Mouse (Mus musculus): ENCODE data around the gene Gjb4. TPM values are rescaled to one million over a fixed set of nuclear protein-coding genes. Genes with fewer than 3 reads are reported as not detected.

The Gjb4 gene
- not detected in 2 replicates for total RNA-seq (2015)
- total RNA-seq (2017) = 0.07 TPM in 1 of 2 replicates, not detected in the other

GRCm38 (mm10) chr4:127353951-127354438 is at the start of gene Gjb4:
Gene Gjb4 (minus strand): TSS chr4:127354081.
- no peak for ATAC-seq (ENCODE audit: poor library complexity, severe bottlenecking)

GRCm38 (mm10) chr4:127402614-127403013 is 48.7 kb upstream of the Gjb4 start:
- ATAC-seq (ENCODE audit: poor library complexity, severe bottlenecking) = no peak

GRCm38 (mm10) chr4:127402166-127402565 is 48.3 kb upstream of the Gjb4 start:
- no peak for ATAC-seq (ENCODE audit: poor library complexity, severe bottlenecking)

- ATAC-seq (ENCODE audit: poor library complexity, severe bottlenecking) = no peak
Measured at GRCm38 (mm10) chr4:127400165-127401145, 46.6 kb upstream of the Gjb4 start.

- ATAC-seq (ENCODE audit: poor library complexity, severe bottlenecking) = no peak
Measured at GRCm38 (mm10) chr4:127395591-127395990, 41.7 kb upstream of the Gjb4 start.

GRCm38 (mm10) chr4:127389645-127390044 is 35.8 kb upstream of the Gjb4 start:
- no peak for ATAC-seq (ENCODE audit: poor library complexity, severe bottlenecking)

- no peak for ATAC-seq (ENCODE audit: poor library complexity, severe bottlenecking)
Measured at GRCm38 (mm10) chr4:127377344-127377743, 23.5 kb upstream of the Gjb4 start.

GRCm38 (mm10) chr4:127375541-127376177 is 21.8 kb upstream of the Gjb4 start:
- ATAC-seq (ENCODE audit: poor library complexity, severe bottlenecking) = no peak

- ATAC-seq (ENCODE audit: poor library complexity, severe bottlenecking) = no peak
Measured at GRCm38 (mm10) chr4:127374645-127375044, 20.8 kb upstream of the Gjb4 start.

- no peak for ATAC-seq (ENCODE audit: poor library complexity, severe bottlenecking)
Measured at GRCm38 (mm10) chr4:127373491-127373890, 19.6 kb upstream of the Gjb4 start.

- no peak for ATAC-seq (ENCODE audit: poor library complexity, severe bottlenecking)
Measured at GRCm38 (mm10) chr4:127371546-127371945, 17.7 kb upstream of the Gjb4 start.

- ATAC-seq (ENCODE audit: poor library complexity, severe bottlenecking) = peak; percentile 56
Measured at GRCm38 (mm10) chr4:127370447-127370846, 16.6 kb upstream of the Gjb4 start.

- ATAC-seq (ENCODE audit: poor library complexity, severe bottlenecking) = peak; percentile 90
Measured at GRCm38 (mm10) chr4:127368379-127368973, 14.6 kb upstream of the Gjb4 start.

GRCm38 (mm10) chr4:127365834-127366233 is 12.0 kb upstream of the Gjb4 start:
- ATAC-seq (ENCODE audit: poor library complexity, severe bottlenecking) = no peak

GRCm38 (mm10) chr4:127365433-127365832 is 11.6 kb upstream of the Gjb4 start:
- ATAC-seq (ENCODE audit: poor library complexity, severe bottlenecking) = no peak

- ATAC-seq (ENCODE audit: poor library complexity, severe bottlenecking) = no peak
Measured at GRCm38 (mm10) chr4:127364431-127364830, 10.6 kb upstream of the Gjb4 start.

- peak; percentile 54; the same call in 1 of the 2 replicates for ATAC-seq (ENCODE audit: poor library complexity, severe bottlenecking)
Measured at GRCm38 (mm10) chr4:127363331-127363730, 9.4 kb upstream of the Gjb4 start.

- ATAC-seq (ENCODE audit: poor library complexity, severe bottlenecking) = no peak
Measured at GRCm38 (mm10) chr4:127362520-127362919, 8.6 kb upstream of the Gjb4 start.

- no peak for ATAC-seq (ENCODE audit: poor library complexity, severe bottlenecking)
Measured at GRCm38 (mm10) chr4:127358018-127358417, 4.1 kb upstream of the Gjb4 start, which contains the start of gene Gjb5. Gene Gjb5 (minus strand): TSS chr4:127358181.

GRCm38 (mm10) chr4:127354506-127355485 is 915 bp upstream of the Gjb4 start:
- ATAC-seq (ENCODE audit: poor library complexity, severe bottlenecking) = no peak

Data from megakaryocyte, adult 5-6 weeks (primary cell).